Mouse (Mus musculus) MEL (cell line): ENCODE measurements around the gene Cd48.

Experiments used
- CTCF ChIP-seq, 3 experiments: IDR thresholded peaks in 2 of 3; conservative IDR thresholded peaks in 1 of 3; 2 replicates each; pipeline ENCODE4 v1.5.1; 2011 to 2012; ENCODE audit warnings: low read length in 3 of 3, low read depth in 2 of 3, mild to moderate bottlenecking in 2 of 3, improper control_type of control experiment in 1 of 3, inconsistent platforms in 1 of 3, mixed read lengths in 1 of 3, moderate library complexity in 1 of 3; ENCODE audit not compliant: control insufficient read depth in 1 of 3, insufficient read depth in 1 of 3, poor library complexity in 1 of 3, severe bottlenecking in 1 of 3
- E2F4 ChIP-seq: IDR thresholded peaks from 2 replicates; pipeline ENCODE4 v1.6.1; 2011; ENCODE audit warnings: low read depth, low read length, improper control_type of control experiment, borderline replicate concordance
- ETS1 ChIP-seq: IDR thresholded peaks from 2 replicates; pipeline ENCODE4 v1.6.1; 2012; ENCODE audit warnings: low read depth, mild to moderate bottlenecking, inconsistent platforms, low read length, improper control_type of control experiment, moderate library complexity
- POLR2A ChIP-seq, 2 experiments: IDR thresholded peaks; 2 replicates each; pipeline ENCODE4 v1.6.1; 2011 to 2012; ENCODE audit warnings: low read length in 2 of 2, mild to moderate bottlenecking in 2 of 2, control low read depth in 1 of 2, improper control_type of control experiment in 1 of 2, low read depth in 1 of 2, moderate library complexity in 1 of 2; ENCODE audit not compliant: control insufficient read depth in 1 of 2, insufficient read depth in 1 of 2, poor library complexity in 1 of 2
- TAL1 ChIP-seq: IDR thresholded peaks from 2 replicates; pipeline ENCODE4 v1.6.1; 2012; ENCODE audit warnings: mild to moderate bottlenecking, inconsistent platforms, low read length, moderate library complexity, mixed read lengths
- ZNF384 ChIP-seq: IDR thresholded peaks from 2 replicates; pipeline ENCODE4 v1.6.1; 2012; ENCODE audit warnings: low read depth, mild to moderate bottlenecking, inconsistent platforms, low read length, improper control_type of control experiment

DNA sequence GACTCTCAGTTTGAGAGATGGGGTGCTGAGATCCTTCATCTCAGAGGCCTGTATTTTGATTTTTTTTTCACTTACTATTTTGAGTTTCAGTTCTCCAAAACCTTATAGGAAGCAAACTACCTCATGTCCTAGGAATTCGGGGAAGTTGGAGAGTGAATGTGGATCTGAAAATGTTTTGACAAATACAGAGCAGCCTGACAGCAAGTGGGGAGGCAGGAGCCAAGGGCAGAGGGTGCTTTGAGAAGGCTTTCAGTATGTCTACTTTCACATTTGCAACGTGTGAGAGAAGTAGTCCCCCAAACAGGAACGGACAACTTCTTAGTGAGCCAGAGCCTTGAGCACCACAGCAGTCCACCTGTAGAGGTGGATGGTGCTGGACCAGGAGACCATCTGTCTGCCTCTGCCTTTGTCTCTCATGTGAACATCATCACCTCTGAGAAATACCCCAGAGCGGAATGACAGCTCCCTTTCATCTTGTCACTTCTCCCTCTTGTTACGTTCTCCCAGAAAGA is 35.3 kb upstream of the Cd48 start:
- TF ChIP-seq CTCF (IDR thresholded peaks at IDR 0.05 in 2 of 3, conservative IDR thresholded peaks at IDR 0.05 in 1 of 3; ENCODE audit: control insufficient read depth in 1 of 3, insufficient read depth in 1 of 3, low read depth in 2 of 3, low read length in 3 of 3, poor library complexity in 1 of 3, severe bottlenecking in 1 of 3) (no peak), ETS1 (no peak), POLR2A (IDR thresholded peaks at IDR 0.05; ENCODE audit: control insufficient read depth in 1 of 2, insufficient read depth in 1 of 2, low read depth in 1 of 2, low read length in 2 of 2, poor library complexity in 1 of 2) (no peak), E2F4 (no peak), ZNF384 (no peak), TAL1 (no peak)
